Mouse (Mus musculus): ENCODE measurements at regions not wholly inside any gene's neighbourhood (a gene's known extent, or its start where the extent isn't known, plus 50 kb on each side); places are given as distances from the start of the nearest gene placed in this dataset.

DNA sequence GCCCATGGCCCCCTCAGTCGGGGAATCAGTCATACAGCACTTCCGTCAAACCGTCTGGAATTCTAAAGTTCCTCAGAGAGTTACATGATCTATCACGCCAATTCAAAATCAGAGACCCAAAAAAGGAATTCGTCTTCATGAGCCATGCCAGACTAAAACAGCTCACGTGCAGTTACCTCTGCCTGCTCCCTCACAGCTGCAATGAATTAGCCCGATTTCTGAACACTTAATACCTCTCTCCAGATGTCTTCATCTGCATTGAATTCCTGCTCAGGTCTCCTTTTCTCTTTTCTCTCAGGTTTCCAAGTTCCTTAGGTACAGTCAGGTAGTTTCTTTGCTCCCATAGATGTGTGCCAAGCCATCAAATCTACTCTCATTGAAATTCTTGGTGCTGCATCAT is 192.4 kb upstream of the Lrig3 start:
- no peak for DNase-seq (ENCODE audit: low read depth)
- TF ChIP-seq POLR2A (IDR thresholded peaks at IDR 0.05; ENCODE audit: borderline replicate concordance, extremely low read depth, insufficient read depth, insufficient read length, poor library complexity, severe bottlenecking) (no peak), CTCF (IDR thresholded peaks at IDR 0.05; ENCODE audit: borderline replicate concordance, extremely low read depth, insufficient read depth, insufficient read length) (no peak)

DNA sequence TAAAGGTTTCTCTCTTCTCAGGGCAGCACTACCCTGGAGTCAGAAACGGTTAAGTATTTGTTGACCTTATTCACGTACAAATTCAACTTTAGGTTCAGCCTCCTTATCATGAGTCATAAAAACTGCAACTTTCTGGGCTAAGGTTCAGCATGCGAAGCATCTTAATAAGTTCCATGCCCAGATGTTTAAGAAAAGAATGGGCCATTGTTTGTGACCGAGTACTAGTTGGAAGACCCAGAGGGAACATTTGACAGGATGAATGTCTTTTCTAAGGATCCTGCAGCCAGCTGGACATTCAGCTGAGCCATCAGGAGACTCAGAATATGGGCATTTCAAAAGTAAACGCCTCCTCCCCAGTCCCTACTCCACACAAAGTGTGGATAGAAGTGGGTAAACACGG is 183.5 kb upstream of the Lrig3 start:
- no peak for DNase-seq (ENCODE audit: low read depth)

GRCm38 (mm10) chr10:125784896-125785295 is 181.1 kb upstream of the Lrig3 start:
- peak; percentile 73 for DNase-seq (ENCODE audit: low read depth)
- TF ChIP-seq POLR2A (IDR thresholded peaks at IDR 0.05; ENCODE audit: borderline replicate concordance, extremely low read depth, insufficient read depth, insufficient read length, poor library complexity, severe bottlenecking) (no peak), CTCF (IDR thresholded peaks at IDR 0.05; ENCODE audit: borderline replicate concordance, extremely low read depth, insufficient read depth, insufficient read length) (peak; percentile 53; the same call in 1 of the 2 replicates)

More for the DNA sequence above, 183.5 kb upstream of the Lrig3 start:
- TF ChIP-seq POLR2A (IDR thresholded peaks at IDR 0.05; ENCODE audit: borderline replicate concordance, extremely low read depth, insufficient read depth, insufficient read length, poor library complexity, severe bottlenecking) (no peak), CTCF (IDR thresholded peaks at IDR 0.05; ENCODE audit: borderline replicate concordance, extremely low read depth, insufficient read depth, insufficient read length) (no peak)

DNA sequence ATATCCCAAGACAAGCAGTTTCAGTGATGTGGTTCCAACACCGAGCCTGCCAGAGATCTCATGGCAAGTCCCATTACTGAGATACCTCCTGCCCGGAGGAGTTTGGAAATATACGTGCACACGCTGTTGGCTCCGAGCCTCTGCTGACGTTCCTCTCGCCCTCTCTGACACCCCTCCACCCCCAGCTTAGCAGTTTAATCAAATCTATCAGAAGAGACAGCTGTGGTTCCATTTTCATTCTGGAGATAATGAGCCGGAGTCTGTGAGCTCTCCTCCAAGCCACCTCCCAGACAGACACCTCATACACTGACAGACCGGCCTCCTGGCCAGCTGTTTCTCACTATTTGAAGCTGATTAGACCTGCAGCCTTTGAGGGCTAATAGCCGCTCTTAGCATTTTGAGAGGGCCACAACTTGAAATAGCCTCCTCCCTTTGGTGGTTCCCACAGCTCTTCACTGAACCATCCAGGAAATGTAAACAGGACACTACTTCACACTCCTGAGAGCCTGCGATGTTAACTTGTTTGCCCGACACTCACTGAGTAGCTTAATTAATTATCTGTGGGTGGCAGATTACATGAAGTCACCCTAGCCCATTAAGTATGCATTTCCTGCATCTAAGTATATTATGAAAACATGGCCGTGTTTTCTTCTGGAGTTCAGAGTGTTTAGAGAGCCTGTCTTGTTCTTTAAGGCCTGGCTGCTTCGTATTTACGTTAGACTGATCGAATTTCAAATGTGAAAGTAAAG is 180.3 kb upstream of the Lrig3 start:
- peak; percentile 73 for DNase-seq (ENCODE audit: low read depth)

DNA sequence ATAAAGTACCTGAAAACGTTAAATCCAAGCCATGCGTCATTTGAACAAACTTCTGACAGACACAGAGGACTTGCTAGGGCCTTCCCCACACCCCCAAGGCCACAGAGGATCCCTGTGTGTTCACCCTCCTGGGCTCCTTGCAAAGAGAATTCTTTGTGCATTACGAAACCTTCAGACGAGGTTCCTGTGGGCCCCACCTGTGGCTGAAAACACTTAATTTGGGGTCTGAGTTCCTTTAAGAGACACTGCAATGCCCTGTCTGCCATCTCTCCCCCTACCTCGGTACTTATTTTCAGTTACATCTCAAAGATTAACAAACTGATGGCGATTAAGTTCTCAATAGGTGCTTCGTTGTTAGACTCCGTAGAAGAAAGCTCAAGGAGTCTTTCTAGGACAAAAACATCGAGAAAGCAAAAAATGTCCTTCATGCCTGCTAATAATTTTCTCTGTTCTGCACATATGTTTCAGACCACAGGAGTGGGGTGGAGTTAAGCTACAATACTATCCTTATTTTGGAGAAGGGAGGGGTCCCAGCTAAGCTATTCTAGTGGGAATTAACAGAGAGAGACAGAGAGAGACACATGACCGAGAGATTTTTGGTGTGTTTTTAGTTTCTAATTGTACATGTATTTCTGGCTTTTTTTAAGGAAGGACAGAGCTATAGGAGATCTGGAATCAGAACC is 179.6 kb upstream of the Lrig3 start:
- DNase-seq (ENCODE audit: low read depth) = peak; percentile 40
- TF ChIP-seq POLR2A (IDR thresholded peaks at IDR 0.05; ENCODE audit: borderline replicate concordance, extremely low read depth, insufficient read depth, insufficient read length, poor library complexity, severe bottlenecking) (no peak), CTCF (IDR thresholded peaks at IDR 0.05; ENCODE audit: borderline replicate concordance, extremely low read depth, insufficient read depth, insufficient read length) (no peak)

More for the DNA sequence above, 180.3 kb upstream of the Lrig3 start:
- TF ChIP-seq CTCF (IDR thresholded peaks at IDR 0.05; ENCODE audit: borderline replicate concordance, extremely low read depth, insufficient read depth, insufficient read length) = no peak
- no peak for TF ChIP-seq POLR2A (IDR thresholded peaks at IDR 0.05; ENCODE audit: borderline replicate concordance, extremely low read depth, insufficient read depth, insufficient read length, poor library complexity, severe bottlenecking)

DNA sequence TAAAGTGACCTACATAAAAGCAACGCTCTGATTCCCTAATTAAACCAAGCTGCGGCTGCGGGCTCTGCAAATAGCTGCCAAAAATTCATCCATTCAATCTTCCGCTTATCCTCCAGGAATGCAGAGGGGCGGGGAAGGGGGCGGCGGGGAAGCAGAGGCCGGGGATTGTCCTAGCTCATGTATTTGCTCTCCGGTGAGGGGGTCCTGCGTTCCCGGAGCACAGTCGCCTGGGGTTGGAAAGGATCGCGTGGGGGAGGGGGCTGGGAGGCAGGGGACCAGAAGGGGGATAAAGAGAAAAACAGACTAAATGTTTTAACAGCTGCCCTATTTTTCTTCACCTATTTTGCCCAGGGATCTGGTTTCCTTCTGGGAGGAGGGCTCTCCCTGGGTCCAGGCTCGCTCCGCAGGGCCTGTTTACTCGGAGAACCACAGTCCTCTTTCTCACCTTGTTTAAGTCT is 179.1 kb upstream of the Lrig3 start:
- DNase-seq (ENCODE audit: low read depth) = peak; percentile 86
- TF ChIP-seq CTCF (IDR thresholded peaks at IDR 0.05; ENCODE audit: borderline replicate concordance, extremely low read depth, insufficient read depth, insufficient read length) (no peak), POLR2A (IDR thresholded peaks at IDR 0.05; ENCODE audit: borderline replicate concordance, extremely low read depth, insufficient read depth, insufficient read length, poor library complexity, severe bottlenecking) (no peak)

DNA sequence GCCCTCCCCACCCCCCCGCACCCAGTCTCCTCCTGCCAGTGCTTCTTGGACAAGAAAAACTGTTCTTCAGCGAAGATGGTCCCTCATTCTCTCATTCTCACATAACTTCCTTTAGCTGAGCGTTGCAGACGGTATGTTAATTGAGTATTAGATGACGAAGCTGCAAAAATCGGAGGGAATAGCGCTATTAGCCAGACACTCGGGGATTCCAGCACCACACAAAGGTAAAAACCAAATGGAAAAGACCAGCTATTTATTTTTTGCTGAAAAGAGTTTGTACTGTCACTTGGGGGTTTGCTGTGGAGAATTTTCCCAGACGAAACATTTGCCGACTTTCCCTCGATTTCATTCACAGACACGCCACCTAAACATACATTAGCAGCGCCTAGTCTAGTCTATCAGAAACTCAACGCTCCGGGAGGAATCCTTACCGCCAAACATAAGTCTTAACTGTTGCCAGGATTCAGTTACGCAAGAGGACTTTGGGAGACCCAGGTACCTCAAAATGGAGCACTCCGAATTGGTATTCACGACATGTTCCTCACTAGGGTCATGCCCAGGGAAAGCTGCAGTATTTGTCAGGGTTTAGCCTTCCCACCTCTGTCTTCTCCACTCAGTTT is 178.4 kb upstream of the Lrig3 start:
- DNase-seq (ENCODE audit: low read depth) = peak; percentile 59

DNA sequence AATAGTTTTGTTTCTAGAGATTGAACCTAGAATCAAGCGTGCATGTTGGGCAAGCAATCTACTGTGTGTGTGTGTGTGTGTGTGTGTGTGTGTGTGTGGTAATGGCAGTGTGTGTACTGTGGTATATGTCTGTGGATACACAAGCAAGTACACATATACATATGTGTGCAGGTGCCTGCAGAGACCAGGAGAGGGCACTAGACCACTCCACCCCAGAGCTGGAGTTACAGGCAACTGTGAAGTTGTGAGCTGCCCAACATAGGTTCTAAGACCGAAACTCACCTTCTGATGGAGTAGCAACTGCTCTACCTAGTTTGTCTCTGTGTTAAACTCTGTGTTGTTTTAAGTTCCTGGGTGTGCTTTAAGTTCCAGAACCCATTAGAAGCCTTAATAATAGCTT is 177.7 kb upstream of the Lrig3 start:
- no peak for DNase-seq (ENCODE audit: low read depth)
- TF ChIP-seq CTCF (IDR thresholded peaks at IDR 0.05; ENCODE audit: borderline replicate concordance, extremely low read depth, insufficient read depth, insufficient read length) (peak; percentile 30; the same call in 1 of the 2 replicates), POLR2A (IDR thresholded peaks at IDR 0.05; ENCODE audit: borderline replicate concordance, extremely low read depth, insufficient read depth, insufficient read length, poor library complexity, severe bottlenecking) (no peak)

More for the DNA sequence above, 178.4 kb upstream of the Lrig3 start:
- TF ChIP-seq POLR2A (IDR thresholded peaks at IDR 0.05; ENCODE audit: borderline replicate concordance, extremely low read depth, insufficient read depth, insufficient read length, poor library complexity, severe bottlenecking) = no peak
- no peak for TF ChIP-seq CTCF (IDR thresholded peaks at IDR 0.05; ENCODE audit: borderline replicate concordance, extremely low read depth, insufficient read depth, insufficient read length)

GRCm38 (mm10) chr10:125790924-125791323 is 175.0 kb upstream of the Lrig3 start:
- TF ChIP-seq POLR2A (IDR thresholded peaks at IDR 0.05; ENCODE audit: borderline replicate concordance, extremely low read depth, insufficient read depth, insufficient read length, poor library complexity, severe bottlenecking) (no peak), CTCF (IDR thresholded peaks at IDR 0.05; ENCODE audit: borderline replicate concordance, extremely low read depth, insufficient read depth, insufficient read length) (no peak)
- DNase-seq (ENCODE audit: low read depth) = no peak

DNA sequence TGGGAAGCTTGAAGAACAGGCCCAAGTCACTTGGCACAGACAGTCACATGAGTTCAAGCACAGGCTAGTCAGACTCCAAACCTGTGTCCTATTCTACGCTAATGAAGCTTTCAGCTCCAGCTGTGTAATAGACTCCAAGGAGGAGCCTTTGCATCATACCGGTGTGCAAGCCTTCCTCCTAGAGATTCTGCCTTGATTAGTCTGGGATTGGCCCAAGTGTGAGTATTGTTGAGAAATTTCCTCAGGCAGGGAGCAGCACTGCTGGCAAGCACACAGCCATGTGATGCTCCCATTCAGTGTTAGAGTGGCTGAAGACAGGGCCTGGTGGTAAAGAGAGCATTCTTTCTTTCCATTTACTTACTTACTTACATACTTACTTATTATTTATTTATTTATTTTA is 171.5 kb upstream of the Lrig3 start:
- no peak for DNase-seq (ENCODE audit: low read depth)
- no peak for TF ChIP-seq POLR2A (IDR thresholded peaks at IDR 0.05; ENCODE audit: borderline replicate concordance, extremely low read depth, insufficient read depth, insufficient read length, poor library complexity, severe bottlenecking)
- TF ChIP-seq CTCF (IDR thresholded peaks at IDR 0.05; ENCODE audit: borderline replicate concordance, extremely low read depth, insufficient read depth, insufficient read length) = no peak

- DNase-seq (ENCODE audit: low read depth) = no peak
- no peak for TF ChIP-seq CTCF (IDR thresholded peaks at IDR 0.05; ENCODE audit: borderline replicate concordance, extremely low read depth, insufficient read depth, insufficient read length)
- no peak for TF ChIP-seq POLR2A (IDR thresholded peaks at IDR 0.05; ENCODE audit: borderline replicate concordance, extremely low read depth, insufficient read depth, insufficient read length, poor library complexity, severe bottlenecking)
Measured at GRCm38 (mm10) chr10:125795323-125795722, 170.6 kb upstream of the Lrig3 start.

All from brain, embryonic 14.5 days (tissue).